Mouse (Mus musculus): ENCODE measurements around the gene Ajm1.

Ajm1 gene

DNA sequence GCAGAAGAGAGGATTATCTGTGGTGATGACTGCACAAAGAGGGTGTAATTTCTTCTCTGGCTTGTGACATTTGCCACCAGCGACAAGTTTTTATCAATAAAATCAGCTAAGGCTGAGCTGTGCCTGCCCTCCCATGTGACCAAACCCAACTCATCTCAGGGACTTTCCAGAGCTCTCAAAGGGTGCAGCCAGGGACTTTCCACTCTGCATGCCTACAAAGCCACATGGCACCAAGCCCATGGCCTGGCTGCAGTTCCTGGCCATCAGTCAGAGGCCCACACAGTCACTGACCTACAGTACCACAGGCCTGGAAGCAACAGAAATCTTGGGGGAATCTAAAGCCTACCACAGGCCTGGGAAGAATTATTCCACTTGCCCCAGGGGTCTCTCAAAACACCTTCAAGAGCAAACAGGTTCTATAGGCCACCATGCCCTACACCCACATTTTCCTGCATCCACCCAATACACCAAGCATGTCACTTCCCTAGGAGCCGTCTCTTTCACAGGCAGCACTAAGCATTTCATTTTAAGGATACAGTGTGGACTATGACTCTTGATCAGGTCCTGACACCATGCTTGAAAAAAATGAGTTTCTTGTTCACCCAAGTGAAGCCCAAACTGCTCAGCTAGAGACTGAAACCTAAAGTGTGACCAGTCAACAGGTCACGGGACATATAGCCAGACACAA is 47.2 kb downstream of the Ajm1 start:
- intact Hi-C loops (cut with DNase I) = no loop called here

DNA sequence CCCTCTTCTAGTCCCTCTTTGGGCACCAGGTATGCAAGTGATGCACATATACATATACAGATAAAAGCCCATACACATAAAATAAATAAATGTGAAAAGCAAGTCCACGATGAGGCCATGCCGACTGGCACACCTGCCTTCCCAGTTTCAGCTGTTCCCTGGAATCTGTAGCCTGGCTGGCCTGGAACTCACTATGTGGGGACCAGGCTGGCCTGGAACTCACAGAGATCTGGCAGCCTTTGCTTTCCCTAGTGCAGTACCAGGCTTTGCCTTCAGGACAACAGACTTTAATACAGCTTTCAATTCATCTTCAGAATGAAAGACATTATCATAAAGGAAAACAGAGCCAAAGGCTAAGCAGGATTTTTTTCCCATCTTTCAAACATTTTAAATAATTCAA is 47.9 kb downstream of the Ajm1 start:
- intact Hi-C loops (cut with DNase I) = no loop called here

DNA sequence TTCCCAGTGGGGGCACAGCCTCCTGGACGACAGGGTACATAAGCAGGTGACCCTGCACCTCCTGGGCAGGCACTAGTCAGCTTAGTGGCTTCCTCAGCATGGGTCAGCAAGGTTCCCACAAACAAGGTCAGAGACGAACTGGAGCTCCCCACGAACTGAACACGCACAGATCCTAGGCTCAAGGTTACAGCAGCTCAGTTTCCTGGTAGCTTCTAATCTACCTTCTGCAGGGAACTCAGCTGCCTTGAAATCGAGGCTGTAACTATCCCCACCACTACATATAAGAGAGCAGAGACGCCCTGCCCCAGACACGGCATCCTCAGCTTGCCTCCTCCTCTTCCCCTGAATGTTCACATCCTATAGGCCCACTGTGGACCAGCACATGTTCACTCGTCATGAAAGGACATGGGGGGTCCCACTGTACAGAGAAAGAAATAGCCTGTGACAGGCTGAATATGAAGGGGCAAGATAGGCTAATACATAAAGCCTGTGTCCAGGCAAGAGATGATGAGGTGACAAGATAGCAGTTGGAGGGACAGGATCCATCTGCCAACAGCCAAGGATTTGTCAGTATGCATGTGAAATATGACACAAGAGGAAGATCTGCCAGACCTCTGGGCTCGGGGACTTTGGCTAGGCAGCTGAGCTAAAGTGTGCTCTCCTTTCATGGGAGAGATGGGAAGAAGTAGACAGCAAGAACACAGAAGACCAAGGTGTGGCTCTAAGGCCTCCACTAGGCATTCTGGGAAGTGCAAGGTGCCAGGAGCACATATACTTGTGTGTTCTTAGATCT is 54.9 kb downstream of the Ajm1 start:
- intact Hi-C loops (cut with DNase I) = no loop called here
